Mouse (Mus musculus) olfactory bulb, adult 2 months (tissue): ENCODE measurements around the gene Mybbp1a. TPM values are rescaled to one million over a fixed set of nuclear protein-coding genes. Genes with fewer than 3 reads are reported as not detected.

Experiments used
- H3K27ac ChIP-seq: fragments of 200-500 bp; 2 replicates; pipeline ENCODE4 v1.5.1; 2012; ENCODE audit warnings: low read depth, low read length; ENCODE audit not compliant: insufficient read depth
- H3K4me1 ChIP-seq: fragments of 200-500 bp; 2 replicates; pipeline ENCODE4 v1.6.1; 2012; ENCODE audit warnings: low read length; ENCODE audit not compliant: control insufficient read depth, insufficient read depth
- H3K4me3 ChIP-seq: fragments of 200-500 bp; 2 replicates; pipeline ENCODE4 v1.5.1; 2012; ENCODE audit warnings: mild to moderate bottlenecking, low read depth, low read length, moderate library complexity; ENCODE audit not compliant: insufficient read depth
- CTCF ChIP-seq: fragments of 200-500 bp; IDR thresholded peaks from 2 replicates; pipeline ENCODE4 v1.5.1; 2012; ENCODE audit warnings: low read depth, mild to moderate bottlenecking, low read length, moderate library complexity; ENCODE audit not compliant: insufficient read depth
- POLR2A ChIP-seq: fragments of 200-500 bp; IDR thresholded peaks from 2 replicates; pipeline ENCODE4 v1.6.1; 2012; ENCODE audit warnings: mild to moderate bottlenecking, low read depth, low read length, moderate library complexity; ENCODE audit not compliant: insufficient read depth
- WGBS: fragments of 180-500 bp; shearing (Covaris S2); methylation state at CpG from one replicate; pipeline ENCODE4 v1.1.7; 2018; 5-methylcytosine and 5-hydroxymethylcytosine counted together
- polyA plus RNA-seq: library from polyadenylated mRNA; stranded (reverse); fragments of >200 nt; gene quantifications from 2 replicates; pipeline ENCODE4 v1.2.4, GENCODE M21; 2012; ENCODE audit warnings: low replicate concordance; ENCODE audit not compliant: missing spikeins, insufficient read depth, insufficient read length

The Mybbp1a gene
- polyA plus RNA-seq: not detected in 2 replicates

- H3K4me1 ChIP-seq: peaks cover 17% of the 10 kb centered on the region
- 1% methylated on average over 46 of the region's 46 CpGs for WGBS
- TF ChIP-seq POLR2A: peak; percentile 84
- TF ChIP-seq CTCF: no peak
- H3K4me3 ChIP-seq: peak within 1 kb of the TSS; percentile 76
- peak within 1 kb of the TSS; percentile 53; the same call in 1 of the 2 replicates for H3K27ac ChIP-seq
These were observed at the start of gene Mybbp1a for GRCm38 (mm10) chr11:72440965-72441664. Gene Mybbp1a, plus strand, starts transcription at chr11:72441355.

GRCm38 (mm10) chr11:72393243-72393642, 47.9 kb upstream of the Mybbp1a start:
- Histone ChIP-seq H3K4me1 (peaks cover 14% of the 10 kb centered on the region; the same call in 1 of the 2 replicates), H3K4me3 (no peak overlapping the region), H3K27ac (no peak overlapping the region)
- 80% methylated on average over 3 of the region's 3 CpGs for WGBS
- TF ChIP-seq CTCF: no peak
- TF ChIP-seq POLR2A: no peak

- TF ChIP-seq CTCF: no peak
- TF ChIP-seq POLR2A: no peak
- Histone ChIP-seq H3K27ac (no peak overlapping the region), H3K4me3 (no peak overlapping the region), H3K4me1 (peaks cover 14% of the 10 kb centered on the region; the same call in 1 of the 2 replicates)
- WGBS: 31% methylated on average over 5 of the region's 5 CpGs
These were observed 47.5 kb upstream of the Mybbp1a start for GRCm38 (mm10) chr11:72393669-72394068.

- Histone ChIP-seq H3K4me3 (no peak overlapping the region), H3K27ac (no peak overlapping the region), H3K4me1 (peaks cover 14% of the 10 kb centered on the region; the same call in 1 of the 2 replicates)
- no peak for TF ChIP-seq POLR2A
- TF ChIP-seq CTCF: no peak
- 86% methylated on average over 2 of the region's 2 CpGs for WGBS
These were observed 46.5 kb upstream of the Mybbp1a start for GRCm38 (mm10) chr11:72394694-72395093.

GRCm38 (mm10) chr11:72395652-72396051, 45.5 kb upstream of the Mybbp1a start:
- no peak for TF ChIP-seq CTCF
- no peak for TF ChIP-seq POLR2A
- 95% methylated on average over 6 of the region's 6 CpGs for WGBS
- H3K4me3 ChIP-seq: no peak overlapping the region
- no peak overlapping the region for H3K27ac ChIP-seq
- H3K4me1 ChIP-seq: peaks cover 14% of the 10 kb centered on the region; the same call in 1 of the 2 replicates

GRCm38 (mm10) chr11:72396621-72397020, 44.5 kb upstream of the Mybbp1a start:
- 88% methylated on average over 7 of the region's 7 CpGs for WGBS
- TF ChIP-seq POLR2A: no peak
- no peak for TF ChIP-seq CTCF
- Histone ChIP-seq H3K27ac (no peak overlapping the region), H3K4me1 (peaks cover 14% of the 10 kb centered on the region; the same call in 1 of the 2 replicates), H3K4me3 (no peak overlapping the region)

GRCm38 (mm10) chr11:72397072-72397471, 44.1 kb upstream of the Mybbp1a start:
- 66% methylated on average over 10 of the region's 10 CpGs for WGBS

GRCm38 (mm10) chr11:72397811-72398525, 43.2 kb upstream of the Mybbp1a start:
- Histone ChIP-seq H3K27ac (no peak overlapping the region), H3K4me1 (peaks cover 14% of the 10 kb centered on the region; the same call in 1 of the 2 replicates), H3K4me3 (no peak overlapping the region)
- WGBS: 91% methylated on average over 8 of the region's 8 CpGs
- TF ChIP-seq CTCF (no peak), POLR2A (no peak)

More at GRCm38 (mm10) chr11:72397072-72397471, 44.1 kb upstream of the Mybbp1a start:
- TF ChIP-seq POLR2A: no peak
- no peak for TF ChIP-seq CTCF
- H3K4me1 ChIP-seq: peaks cover 14% of the 10 kb centered on the region; the same call in 1 of the 2 replicates
- no peak overlapping the region for H3K27ac ChIP-seq
- no peak overlapping the region for H3K4me3 ChIP-seq

- H3K4me3 ChIP-seq: no peak overlapping the region
- peaks cover 10% of the 10 kb centered on the region; the same call in 1 of the 2 replicates for H3K4me1 ChIP-seq
- no peak overlapping the region for H3K27ac ChIP-seq
- 88% methylated on average over 12 of the region's 12 CpGs for WGBS
- no peak for TF ChIP-seq CTCF
- no peak for TF ChIP-seq POLR2A
These were observed 40.1 kb upstream of the Mybbp1a start for GRCm38 (mm10) chr11:72401068-72401467.
